Mouse (Mus musculus): ENCODE results near the gene Phactr4. TPM values are rescaled to one million over a fixed set of nuclear protein-coding genes. Genes with fewer than 3 reads are reported as not detected.
A peak's percentile ranks its signal among the peaks of the same experiment; 100 is the strongest.

Phactr4 gene
- polyA plus RNA-seq, 1 experiment from 2014 or later: 10.3 TPM

- DNase-seq (peak; percentile 20), ATAC-seq (ENCODE audit: low read depth) (peak; percentile 66)
- Histone ChIP-seq H3K27me3 (no peaks in the 10 kb centered on the region), H3K4me1 (replicated peaks) (peaks cover 47% of the 10 kb centered on the region), H3K36me3 (0 out of 2 replicates have a peak, but pooled peaks cover 10% of the 10 kb centered on the region), H3K4me2 (no peak overlapping the region), H3K4me3 (replicated peaks) (no peak overlapping the region), H3K27ac (peak overlapping the region; percentile 50; the same call in 1 of the 2 replicates), H3K9me3 (replicated peaks) (no peaks in the 10 kb centered on the region), H3K9ac (no peak overlapping the region)
- WGBS (ENCODE audit: insufficient replicate concordance): 28% methylated on average over 8 of the region's 8 CpGs
Measured at GRCm38 (mm10) chr4:132411322-132412094, 10.8 kb downstream of the Phactr4 start.

- ATAC-seq (ENCODE audit: low read depth): no peak
- Histone ChIP-seq H3K4me1 (replicated peaks) (peaks cover 39% of the 10 kb centered on the region), H3K4me3 (replicated peaks) (no peak overlapping the region), H3K9ac (no peak overlapping the region), H3K27ac (no peak overlapping the region), H3K4me2 (no peak overlapping the region), H3K9me3 (replicated peaks) (no peaks in the 10 kb centered on the region), H3K27me3 (no peaks in the 10 kb centered on the region), H3K36me3 (0 out of 2 replicates have a peak, but pooled peaks cover 14% of the 10 kb centered on the region)
- 66% methylated on average over 4 of the region's 4 CpGs for WGBS (ENCODE audit: insufficient replicate concordance)
- DNase-seq: no peak
Measured at GRCm38 (mm10) chr4:132409587-132410229, 12.6 kb downstream of the Phactr4 start.

GRCm38 (mm10) chr4:132406393-132407189, 15.7 kb downstream of the Phactr4 start:
- H3K36me3 ChIP-seq: 0 out of 2 replicates have a peak, but pooled peaks cover 8% of the 10 kb centered on the region
- peak overlapping the region; percentile 9; the same call in 1 of the 2 replicates for H3K27ac ChIP-seq
- H3K4me2 ChIP-seq: no peak overlapping the region
- ATAC-seq (ENCODE audit: low read depth) (no peak), DNase-seq (no peak)
- no peaks in the 10 kb centered on the region for H3K27me3 ChIP-seq
- no peaks in the 10 kb centered on the region for H3K9me3 ChIP-seq (replicated peaks)
- H3K4me1 ChIP-seq (replicated peaks): peaks cover 41% of the 10 kb centered on the region
- 71% methylated on average over 13 of the region's 13 CpGs for WGBS (ENCODE audit: insufficient replicate concordance)
- H3K9ac ChIP-seq: no peak overlapping the region
- H3K4me3 ChIP-seq (replicated peaks): no peak overlapping the region

GRCm38 (mm10) chr4:132404588-132404987, 17.7 kb downstream of the Phactr4 start:
- 70% methylated on average over 5 of the region's 5 CpGs for WGBS (ENCODE audit: insufficient replicate concordance)
- no peak overlapping the region for H3K27ac ChIP-seq
- H3K27me3 ChIP-seq: no peaks in the 10 kb centered on the region
- ATAC-seq (ENCODE audit: low read depth) (no peak), DNase-seq (no peak)
- H3K9me3 ChIP-seq (replicated peaks): no peaks in the 10 kb centered on the region
- no peak overlapping the region for H3K4me3 ChIP-seq (replicated peaks)
- no peak overlapping the region for H3K9ac ChIP-seq
- no peak overlapping the region for H3K4me2 ChIP-seq
- H3K36me3 ChIP-seq: 0 out of 2 replicates have a peak, but pooled peaks cover 8% of the 10 kb centered on the region
- H3K4me1 ChIP-seq (replicated peaks): peaks cover 25% of the 10 kb centered on the region

GRCm38 (mm10) chr4:132403063-132403660, 19.1 kb downstream of the Phactr4 start:
- no peak overlapping the region for H3K9ac ChIP-seq
- ATAC-seq (ENCODE audit: low read depth): no peak
- H3K4me1 ChIP-seq (replicated peaks): peaks cover 30% of the 10 kb centered on the region
- WGBS (ENCODE audit: insufficient replicate concordance): 75% methylated on average over 5 of the region's 5 CpGs
- 0 out of 2 replicates have a peak, but pooled peaks cover 8% of the 10 kb centered on the region for H3K36me3 ChIP-seq
- no peak overlapping the region for H3K4me3 ChIP-seq (replicated peaks)
- H3K27ac ChIP-seq: no peak overlapping the region
- H3K27me3 ChIP-seq: no peaks in the 10 kb centered on the region
- no peak for DNase-seq
- no peaks in the 10 kb centered on the region for H3K9me3 ChIP-seq (replicated peaks)
- H3K4me2 ChIP-seq: no peak overlapping the region

- no peak overlapping the region for H3K27ac ChIP-seq
- ATAC-seq (ENCODE audit: low read depth): no peak
- 0 out of 2 replicates have a peak, but pooled peaks cover 4% of the 10 kb centered on the region for H3K36me3 ChIP-seq
- no peak for DNase-seq
- H3K4me1 ChIP-seq (replicated peaks): peaks cover 41% of the 10 kb centered on the region
- H3K9me3 ChIP-seq (replicated peaks): no peaks in the 10 kb centered on the region
- H3K4me2 ChIP-seq: no peak overlapping the region
- WGBS (ENCODE audit: insufficient replicate concordance): 81% methylated on average over 9 of the region's 9 CpGs
- no peak overlapping the region for H3K9ac ChIP-seq
- no peak overlapping the region for H3K4me3 ChIP-seq (replicated peaks)
- H3K27me3 ChIP-seq: no peaks in the 10 kb centered on the region
Measured at GRCm38 (mm10) chr4:132401016-132401415, 21.3 kb downstream of the Phactr4 start.

- no peak overlapping the region; the same call in 1 of the 2 replicates for H3K27ac ChIP-seq
- H3K4me1 ChIP-seq (replicated peaks): peaks cover 57% of the 10 kb centered on the region
- ATAC-seq (ENCODE audit: low read depth) (no peak), DNase-seq (no peak)
- peaks cover 10% of the 10 kb centered on the region for H3K36me3 ChIP-seq
- no peaks in the 10 kb centered on the region for H3K9me3 ChIP-seq (replicated peaks)
- H3K9ac ChIP-seq: no peak overlapping the region
- H3K4me3 ChIP-seq (replicated peaks): no peak overlapping the region
- H3K27me3 ChIP-seq: no peaks in the 10 kb centered on the region
- no peak overlapping the region for H3K4me2 ChIP-seq
- WGBS (ENCODE audit: insufficient replicate concordance): 79% methylated on average over 5 of the region's 5 CpGs
Measured at GRCm38 (mm10) chr4:132398863-132399262, 23.4 kb downstream of the Phactr4 start.

GRCm38 (mm10) chr4:132398045-132398774, 24.1 kb downstream of the Phactr4 start:
- peak overlapping the region; percentile 77 for H3K9ac ChIP-seq
- peak overlapping the region; percentile 72 for H3K4me2 ChIP-seq
- ATAC-seq (ENCODE audit: low read depth): peak; percentile 87
- H3K4me3 ChIP-seq (replicated peaks): peak overlapping the region; percentile 57
- H3K27ac ChIP-seq: peak overlapping the region; percentile 80
- WGBS (ENCODE audit: insufficient replicate concordance): 12% methylated on average over 11 of the region's 11 CpGs
- H3K4me1 ChIP-seq (replicated peaks): peaks cover 57% of the 10 kb centered on the region
- H3K36me3 ChIP-seq: peaks cover 14% of the 10 kb centered on the region
- H3K9me3 ChIP-seq (replicated peaks): no peaks in the 10 kb centered on the region
- H3K27me3 ChIP-seq: no peaks in the 10 kb centered on the region
- peak; percentile 68 for DNase-seq

GRCm38 (mm10) chr4:132397120-132397519, 25.2 kb downstream of the Phactr4 start:
- ATAC-seq (ENCODE audit: low read depth): peak; percentile 66
- Histone ChIP-seq H3K36me3 (peaks cover 21% of the 10 kb centered on the region), H3K27ac (peak overlapping the region; percentile 80), H3K9ac (peak overlapping the region; percentile 77), H3K27me3 (no peaks in the 10 kb centered on the region), H3K9me3 (replicated peaks) (0 out of 2 replicates have a peak, but pooled peaks cover 3% of the 10 kb centered on the region), H3K4me2 (peak overlapping the region; percentile 72), H3K4me1 (replicated peaks) (peaks cover 57% of the 10 kb centered on the region), H3K4me3 (replicated peaks) (peak overlapping the region; percentile 57)
- WGBS (ENCODE audit: insufficient replicate concordance): 51% methylated on average over 3 of the region's 3 CpGs
- DNase-seq: no peak

- peak overlapping the region; percentile 57 for H3K4me3 ChIP-seq (replicated peaks)
- H3K9ac ChIP-seq: peak overlapping the region; percentile 47; the same call in 1 of the 2 replicates
- H3K27me3 ChIP-seq: no peaks in the 10 kb centered on the region
- WGBS (ENCODE audit: insufficient replicate concordance): 77% methylated on average over 7 of the region's 7 CpGs
- DNase-seq (no peak), ATAC-seq (ENCODE audit: low read depth) (no peak)
- peaks cover 21% of the 10 kb centered on the region for H3K36me3 ChIP-seq
- peaks cover 57% of the 10 kb centered on the region for H3K4me1 ChIP-seq (replicated peaks)
- H3K27ac ChIP-seq: peak overlapping the region; percentile 80
- H3K4me2 ChIP-seq: peak overlapping the region; percentile 72
- H3K9me3 ChIP-seq (replicated peaks): 0 out of 2 replicates have a peak, but pooled peaks cover 3% of the 10 kb centered on the region
Measured at GRCm38 (mm10) chr4:132396251-132396650, 26.0 kb downstream of the Phactr4 start.
